Mouse (Mus musculus) CH12.LX (cell line): ENCODE measurements around the gene Swi5.

ENCODE experiments used
- CTCF ChIP-seq, 2 experiments: IDR thresholded peaks in 1 of 2; conservative IDR thresholded peaks in 1 of 2; 2 replicates each; pipeline ENCODE4 v1.5.1; 2011 to 2012; ENCODE audit warnings: low read depth in 2 of 2, low read length in 2 of 2, improper control_type of control experiment in 1 of 2, inconsistent platforms in 1 of 2, mild to moderate bottlenecking in 1 of 2, moderate library complexity in 1 of 2
- GABPA ChIP-seq: IDR thresholded peaks from 2 replicates; pipeline ENCODE4 v1.6.1; 2012; ENCODE audit warnings: low read depth, low read length, improper control_type of control experiment, inconsistent platforms; ENCODE audit not compliant: insufficient replicate concordance
- JUND ChIP-seq: conservative IDR thresholded peaks from 2 replicates; pipeline ENCODE4 v1.6.1; 2011; ENCODE audit warnings: low read depth, low read length, improper control_type of control experiment
- MAX ChIP-seq: IDR thresholded peaks from 2 replicates; pipeline ENCODE4 v1.6.1; 2011; ENCODE audit warnings: low read length, improper control_type of control experiment
- MEF2A ChIP-seq: IDR thresholded peaks from 2 replicates; pipeline ENCODE4 v1.6.1; 2014; ENCODE audit warnings: low read depth, mild to moderate bottlenecking, inconsistent platforms, low read length, improper control_type of control experiment, borderline replicate concordance
- POLR2A ChIP-seq: IDR thresholded peaks from 2 replicates; pipeline ENCODE4 v1.6.1; 2011; ENCODE audit warnings: low read depth, mild to moderate bottlenecking, improper control_type of control experiment, low read length
- RAD21 ChIP-seq: IDR thresholded peaks from 2 replicates; pipeline ENCODE4 v1.6.1; 2011; ENCODE audit warnings: low read depth, mild to moderate bottlenecking, low read length, improper control_type of control experiment, moderate library complexity
- ZMIZ1 ChIP-seq: IDR thresholded peaks from 2 replicates; pipeline ENCODE4 v1.6.1; 2012; ENCODE audit warnings: low read depth, mild to moderate bottlenecking, inconsistent platforms, low read length, improper control_type of control experiment
- ZNF384 ChIP-seq: IDR thresholded peaks from 2 replicates; pipeline ENCODE4 v1.6.1; 2012; ENCODE audit warnings: low read depth, low read length, improper control_type of control experiment, inconsistent platforms

DNA sequence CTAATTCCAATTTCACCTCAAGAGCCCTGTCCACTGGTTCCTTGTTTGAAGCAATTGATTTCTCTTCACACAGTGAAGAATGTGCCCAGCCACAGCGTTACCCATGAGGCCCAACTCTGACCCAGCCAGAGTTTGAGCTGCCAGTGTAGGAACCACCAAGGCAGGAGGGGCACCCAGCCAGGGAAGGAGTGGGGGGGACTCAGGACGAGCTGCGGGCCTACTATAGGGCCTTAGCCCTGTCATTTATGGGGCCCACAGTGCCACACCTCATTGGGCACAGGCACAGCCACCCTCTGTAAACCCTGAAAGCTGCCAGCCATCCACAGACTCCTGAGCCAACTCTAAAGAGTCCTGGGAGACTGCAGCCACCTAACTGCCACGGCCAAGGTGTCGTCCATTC lies 33.3 kb downstream of the Swi5 start:
- TF ChIP-seq ZMIZ1, result no peak
- no peak for TF ChIP-seq RAD21
- no peak for TF ChIP-seq GABPA
- TF ChIP-seq JUND, result no peak
- no peak for TF ChIP-seq ZNF384
- TF ChIP-seq CTCF (conservative IDR thresholded peaks at IDR 0.05 in 1 of 2, IDR thresholded peaks at IDR 0.05 in 1 of 2; ENCODE audit: low read depth in 2 of 2, low read length in 2 of 2), result no peak
- no peak for TF ChIP-seq POLR2A
- TF ChIP-seq MEF2A, result no peak
- no peak for TF ChIP-seq MAX
